Mouse (Mus musculus): ENCODE results near the gene Cd63.
A peak's percentile ranks its signal among the peaks of the same experiment; 100 is the strongest.

The Cd63 gene

GRCm38 (mm10) chr10:128904812-128905211 lies 4.0 kb downstream of the Cd63 start:
- DNase-seq (ENCODE audit: low spot score in 2 of 2), result no peak

GRCm38 (mm10) chr10:128908778-128909448 lies 8.1 kb downstream of the Cd63 start:
- DNase-seq (ENCODE audit: low spot score in 2 of 2), result no peak

GRCm38 (mm10) chr10:128909567-128910028 lies 8.8 kb downstream of the Cd63 start:
- DNase-seq (ENCODE audit: low spot score in 2 of 2), result peak; percentile 61 to 77

- DNase-seq (ENCODE audit: low spot score in 2 of 2), result peak; percentile 49 to 74
Measured at GRCm38 (mm10) chr10:128910066-128910841, 9.5 kb downstream of the Cd63 start.

- no peak for DNase-seq (ENCODE audit: low spot score in 2 of 2)
Measured at GRCm38 (mm10) chr10:128911430-128911829, 10.6 kb downstream of the Cd63 start.

GRCm38 (mm10) chr10:128912268-128912667 lies 11.5 kb downstream of the Cd63 start:
- no peak for DNase-seq (ENCODE audit: low spot score in 2 of 2)

- no peak for DNase-seq (ENCODE audit: low spot score in 2 of 2)
Measured at GRCm38 (mm10) chr10:128912791-128913190, 12.0 kb downstream of the Cd63 start.

- DNase-seq (ENCODE audit: low spot score in 2 of 2), result peak; percentile 85 to 96
Measured at GRCm38 (mm10) chr10:128913219-128913618, 12.4 kb downstream of the Cd63 start.

- DNase-seq (ENCODE audit: low spot score in 2 of 2), result no peak
Measured at GRCm38 (mm10) chr10:128913696-128914095, 12.9 kb downstream of the Cd63 start.

GRCm38 (mm10) chr10:128915550-128915949 lies 14.8 kb downstream of the Cd63 start:
- DNase-seq (ENCODE audit: low spot score in 2 of 2), result no peak

- DNase-seq (ENCODE audit: low spot score in 2 of 2), result no peak
Measured at GRCm38 (mm10) chr10:128916665-128917064, 15.9 kb downstream of the Cd63 start.

- no peak for DNase-seq (ENCODE audit: low spot score in 2 of 2)
Measured at GRCm38 (mm10) chr10:128917400-128917799, 16.6 kb downstream of the Cd63 start.

GRCm38 (mm10) chr10:128918246-128918645 lies 17.5 kb downstream of the Cd63 start:
- peak; percentile 70 to 97 for DNase-seq (ENCODE audit: low spot score in 2 of 2)

GRCm38 (mm10) chr10:128919203-128919631 lies 18.4 kb downstream of the Cd63 start:
- peak in 1 of 2 experiments; percentile 72 for DNase-seq (ENCODE audit: low spot score in 2 of 2)

GRCm38 (mm10) chr10:128919966-128920365 lies 19.2 kb downstream of the Cd63 start:
- DNase-seq (ENCODE audit: low spot score in 2 of 2), result no peak

GRCm38 (mm10) chr10:128920736-128921161 lies 20.0 kb downstream of the Cd63 start:
- DNase-seq (ENCODE audit: low spot score in 2 of 2), result no peak

- no peak for DNase-seq (ENCODE audit: low spot score in 2 of 2)
Measured at GRCm38 (mm10) chr10:128921251-128921650, 20.5 kb downstream of the Cd63 start.

- peak in 1 of 2 experiments; percentile 36 for DNase-seq (ENCODE audit: low spot score in 2 of 2)
Measured at GRCm38 (mm10) chr10:128921883-128922821, 21.4 kb downstream of the Cd63 start.

GRCm38 (mm10) chr10:128922822-128923012 lies 21.9 kb downstream of the Cd63 start, which contains the start of gene Rdh5:
Gene Rdh5 (minus strand): TSS chr10:128922888.
- DNase-seq (ENCODE audit: low spot score in 2 of 2), result no peak

- peak; percentile 86 to 91 for DNase-seq (ENCODE audit: low spot score in 2 of 2)
Measured at GRCm38 (mm10) chr10:128923013-128923691, 22.4 kb downstream of the Cd63 start.

- no peak for DNase-seq (ENCODE audit: low spot score in 2 of 2)
Measured at GRCm38 (mm10) chr10:128923935-128924334, 23.1 kb downstream of the Cd63 start, which contains the start of gene Bloc1s1. Gene Bloc1s1 (minus strand): TSS chr10:128924035.
